Mouse (Mus musculus) cerebellum, postnatal 25 days (tissue): Measurements from ENCODE around the gene Efcab11.
A peak's percentile ranks its signal among the peaks of the same experiment; 100 is the strongest.

Experiments
- DNase-seq, 2 experiments: peaks; one replicate each; pipeline ENCODE4 v3.0.0; 2021; ENCODE audit warnings: mixed read lengths in 2 of 2

Efcab11 gene

DNA sequence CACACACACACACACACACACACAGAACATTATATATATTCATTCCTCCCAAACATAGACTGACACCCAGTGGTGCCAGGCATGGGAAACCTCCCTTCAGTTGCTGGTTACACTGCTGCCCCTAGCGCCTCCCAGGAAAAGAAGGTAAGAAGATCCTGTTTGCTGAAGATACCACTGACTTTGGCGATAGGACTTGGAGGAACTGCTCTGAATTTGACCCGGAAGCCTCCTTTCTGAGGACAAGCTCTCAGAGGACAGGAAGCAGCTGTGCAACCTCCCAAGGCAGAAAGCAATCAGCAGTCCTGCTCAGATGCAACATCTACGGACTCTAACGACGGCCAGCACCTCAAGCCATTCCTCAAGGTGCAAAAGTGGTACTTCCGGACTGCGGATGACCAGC lies 142.6 kb downstream of the Efcab11 start:
- DNase-seq: no peak

GRCm38 (mm10) chr12:99739211-99739610 lies 145.0 kb downstream of the Efcab11 start:
- DNase-seq: no peak

- DNase-seq: no peak
Measured at GRCm38 (mm10) chr12:99738256-99738655, 146.0 kb downstream of the Efcab11 start.

- peak in 1 of 2 experiments; percentile 25 for DNase-seq
Measured at GRCm38 (mm10) chr12:99736971-99737370, 147.3 kb downstream of the Efcab11 start.

DNA sequence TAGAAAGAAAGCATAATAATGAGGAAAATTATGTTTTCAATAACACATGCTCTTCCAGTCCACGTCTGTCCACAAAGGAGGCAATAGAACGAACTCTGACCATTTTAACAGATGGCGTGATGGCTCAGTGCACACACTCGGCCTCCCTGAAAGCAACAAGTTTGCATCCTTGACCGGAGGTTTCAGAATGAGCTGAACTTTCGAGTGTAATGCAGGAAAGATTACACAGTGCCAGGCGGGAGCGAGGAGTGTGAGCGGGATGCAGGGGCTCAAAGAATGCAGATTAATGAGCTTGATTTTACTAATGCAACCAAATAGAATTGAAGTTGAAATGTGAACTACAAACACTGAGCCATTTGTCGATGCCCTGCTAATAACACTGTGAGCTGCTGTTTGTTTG lies 149.1 kb downstream of the Efcab11 start:
- no peak for DNase-seq

- no peak for DNase-seq
Measured at GRCm38 (mm10) chr12:99724206-99724605, 160.0 kb downstream of the Efcab11 start.

- no peak for DNase-seq
Measured at GRCm38 (mm10) chr12:99723791-99724190, 160.4 kb downstream of the Efcab11 start.

- peak; percentile 19 to 27 for DNase-seq
Measured at GRCm38 (mm10) chr12:99721318-99721717, 162.9 kb downstream of the Efcab11 start.

DNA sequence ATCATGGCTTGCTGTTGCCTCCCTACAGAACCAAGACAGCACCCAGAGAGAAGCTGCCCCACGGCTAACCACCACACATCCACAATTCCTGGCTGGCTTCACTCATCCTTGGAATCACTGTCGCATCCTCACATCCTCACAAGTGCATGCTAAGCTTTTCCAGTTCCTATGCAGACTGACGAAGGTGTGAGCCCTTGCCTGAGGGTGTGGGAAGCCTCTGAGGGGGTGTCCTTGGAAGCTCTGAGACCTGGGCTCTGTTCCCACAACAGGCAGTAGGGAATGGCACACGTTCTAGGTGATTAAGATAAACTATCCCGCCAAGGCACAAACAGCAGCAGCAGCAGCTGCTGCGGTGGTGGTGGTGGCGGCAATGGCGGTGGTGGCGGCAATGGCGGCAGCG lies 164.5 kb downstream of the Efcab11 start:
- no peak for DNase-seq

DNA sequence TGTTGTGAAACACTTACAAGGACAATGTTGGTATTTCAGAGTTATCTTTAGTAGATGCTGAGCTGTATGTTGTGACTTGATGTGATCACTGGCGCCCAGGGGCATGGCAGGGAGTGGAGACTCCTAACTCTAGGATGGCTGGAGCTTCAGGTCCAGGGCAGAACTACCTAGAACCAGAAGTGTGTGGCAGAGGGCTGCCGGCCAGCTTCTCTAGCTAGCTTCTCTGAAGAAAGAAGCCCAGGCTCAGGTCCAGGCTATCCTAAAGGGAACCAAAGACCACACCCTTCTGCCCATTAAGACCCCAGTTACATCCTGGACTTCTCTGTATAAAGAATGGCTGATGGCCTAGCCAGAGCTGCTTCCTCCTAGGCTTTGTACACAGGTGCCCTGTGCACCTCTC lies 166.1 kb downstream of the Efcab11 start:
- no peak for DNase-seq

GRCm38 (mm10) chr12:99716038-99716610 lies 168.1 kb downstream of the Efcab11 start:
- DNase-seq: peak in 1 of 2 experiments; percentile 66

GRCm38 (mm10) chr12:99715129-99716037 lies 168.9 kb downstream of the Efcab11 start:
- peak; percentile 36 to 40 for DNase-seq

GRCm38 (mm10) chr12:99712214-99712613 lies 172.0 kb downstream of the Efcab11 start:
- DNase-seq: no peak

- peak; percentile 38 to 49 for DNase-seq
Measured at GRCm38 (mm10) chr12:99702248-99702647, 182.0 kb downstream of the Efcab11 start.

GRCm38 (mm10) chr12:99700380-99700779 lies 183.9 kb downstream of the Efcab11 start:
- no peak for DNase-seq

- no peak for DNase-seq
Measured at GRCm38 (mm10) chr12:99699379-99700023, 184.7 kb downstream of the Efcab11 start.

DNA sequence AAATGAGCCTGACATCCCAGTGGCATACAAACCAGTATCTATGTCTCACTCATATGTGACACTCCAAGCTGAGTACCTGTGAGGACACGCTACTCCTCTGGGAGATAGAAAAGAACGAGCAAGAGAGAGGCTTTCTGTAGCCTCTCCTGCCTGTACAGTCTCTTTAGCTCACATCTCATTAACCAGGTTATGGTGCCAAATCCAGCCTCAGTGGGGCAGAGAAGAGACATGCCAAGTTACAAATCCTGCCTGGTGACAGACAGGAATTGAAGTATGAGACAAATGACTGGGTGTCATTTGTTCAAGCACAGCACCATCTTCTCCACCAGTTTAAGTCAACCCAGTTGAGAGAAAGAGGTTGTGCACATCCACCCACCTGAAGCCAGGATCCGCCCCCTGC lies 190.2 kb downstream of the Efcab11 start:
- DNase-seq: no peak

DNA sequence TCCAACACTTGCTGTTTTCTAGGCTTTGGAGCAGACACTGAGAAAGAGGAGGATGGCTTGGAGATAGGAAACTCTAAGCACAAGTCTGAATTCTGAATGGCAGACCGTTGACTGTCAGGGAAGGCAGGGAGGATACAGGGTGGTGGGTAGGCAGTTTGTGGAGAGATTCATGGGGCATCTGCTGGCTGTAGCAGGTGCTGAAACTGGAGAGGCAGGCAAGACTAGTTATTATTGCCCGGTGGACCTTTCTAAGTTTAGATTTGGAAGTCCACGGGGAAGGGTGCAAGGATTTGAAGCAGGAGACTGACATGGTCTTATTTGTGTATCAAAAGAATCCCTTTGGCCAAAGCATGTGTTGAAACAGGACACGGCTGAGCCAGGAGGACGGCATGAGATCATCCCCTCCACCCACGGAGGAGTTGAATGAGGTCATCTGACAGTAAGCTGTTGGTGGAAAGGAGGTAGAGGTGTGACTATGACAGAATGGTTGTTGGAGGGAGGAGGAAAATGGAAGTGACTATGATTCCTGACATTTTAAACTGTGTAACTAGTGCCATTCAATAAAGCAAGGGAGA lies 197.7 kb downstream of the Efcab11 start:
- peak; percentile 49 to 56 for DNase-seq

GRCm38 (mm10) chr12:99685451-99686100 lies 198.7 kb downstream of the Efcab11 start:
- peak; percentile 44 to 47 for DNase-seq

GRCm38 (mm10) chr12:99681681-99682080 lies 202.6 kb downstream of the Efcab11 start:
- no peak for DNase-seq

- no peak for DNase-seq
Measured at GRCm38 (mm10) chr12:99671866-99672191, 212.4 kb downstream of the Efcab11 start.

GRCm38 (mm10) chr12:99671162-99671865 lies 212.9 kb downstream of the Efcab11 start:
- DNase-seq: no peak
